Mouse (Mus musculus) bone marrow, adult 2 months (tissue): ENCODE data around the gene Map1s.

ENCODE experiments used
- CTCF ChIP-seq: fragments of 200-500 bp; IDR thresholded peaks from 2 replicates; pipeline ENCODE4 v1.5.1; 2011; ENCODE audit warnings: low read length, control low read depth; ENCODE audit not compliant: control insufficient read depth, insufficient read depth
- POLR2A ChIP-seq: fragments of 200-500 bp; IDR thresholded peaks from 2 replicates; pipeline ENCODE4 v1.6.1; 2011; ENCODE audit warnings: low read depth, mild to moderate bottlenecking, control low read depth, low read length, borderline replicate concordance; ENCODE audit not compliant: control insufficient read depth

DNA sequence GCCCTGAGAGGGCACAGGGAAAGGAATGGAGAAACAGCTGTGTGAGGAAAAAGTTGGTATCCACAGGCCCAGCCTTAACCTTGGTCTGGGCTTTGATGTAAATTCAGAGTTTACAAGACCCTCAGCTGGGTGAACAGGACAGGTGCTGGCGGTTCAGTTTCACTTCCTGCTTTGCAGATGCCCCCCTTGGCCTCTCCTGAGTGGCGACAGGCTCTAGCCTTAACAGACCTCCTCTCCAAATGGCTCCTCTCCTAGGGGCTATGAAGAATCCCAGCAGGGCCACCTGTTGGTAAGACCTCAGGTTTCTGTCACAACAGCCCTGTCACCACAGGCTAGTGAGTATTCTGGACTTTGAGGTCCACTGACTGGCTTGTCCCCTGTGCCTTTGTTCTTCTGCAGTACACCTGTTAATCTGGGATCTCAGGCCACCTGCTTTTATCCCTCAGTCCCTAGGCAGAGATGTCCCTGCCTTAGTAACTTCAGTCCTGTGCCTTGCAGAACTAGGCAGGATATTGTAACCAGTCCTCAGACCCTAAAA, 7.0 kb upstream of the Map1s start:
- no peak for TF ChIP-seq CTCF
- no peak for TF ChIP-seq POLR2A
